Mouse (Mus musculus): ENCODE measurements around the gene Slc38a5.

Gene Slc38a5

DNA sequence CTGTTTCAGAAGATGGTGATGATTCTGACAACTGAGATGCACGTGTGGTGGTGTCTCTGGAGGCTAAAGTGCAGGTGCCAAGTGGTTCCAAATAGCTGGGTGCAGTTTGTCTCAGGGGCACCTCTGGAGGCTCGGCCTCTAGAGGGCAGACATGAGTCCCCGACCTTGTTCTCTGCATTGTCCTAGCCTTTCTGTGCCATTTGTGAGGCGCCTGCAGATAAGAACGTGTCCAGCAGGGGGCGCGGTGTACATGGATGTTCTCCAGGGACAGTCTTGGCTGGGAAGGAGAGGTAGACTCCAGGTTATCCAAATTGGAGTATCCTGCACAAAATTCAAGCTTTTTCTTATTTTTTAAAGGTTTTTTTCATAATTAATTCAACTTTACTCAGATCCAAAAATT, 44.0 kb downstream of the Slc38a5 start:
- peak; percentile 44 for DNase-seq (ENCODE audit: low spot score)

DNA sequence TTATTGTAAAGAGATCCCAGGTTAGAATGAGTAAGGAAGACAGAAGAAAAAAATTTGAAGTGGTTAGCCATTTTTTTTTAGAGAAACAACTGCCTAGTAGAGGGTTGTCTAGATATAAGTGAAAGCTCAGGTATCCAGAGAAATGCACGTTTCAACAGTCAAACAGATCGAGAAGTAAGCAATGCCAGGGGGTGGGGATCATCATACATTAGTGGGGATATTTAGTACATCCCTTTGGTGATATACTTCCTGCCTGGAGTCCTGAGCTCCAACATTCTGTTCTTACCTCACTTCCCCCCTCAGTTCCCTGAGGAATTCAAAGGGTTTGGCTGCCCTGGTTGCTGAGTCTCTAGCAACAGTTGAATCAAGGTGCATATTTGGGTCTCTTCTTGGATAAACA, 56.2 kb downstream of the Slc38a5 start, which contains the start of gene Ssxb10:
Gene Ssxb10 (plus strand): TSS at position 301 of the 400 bp plus-strand sequence.
- no peak for DNase-seq (ENCODE audit: low spot score)
